Mouse (Mus musculus): ENCODE data around the gene 4930402H24Rik. TPM values are rescaled to one million over a fixed set of nuclear protein-coding genes. Genes with fewer than 3 reads are reported as not detected.

4930402H24Rik gene
- polyA plus RNA-seq, 1 experiment = 0.98 TPM

DNA sequence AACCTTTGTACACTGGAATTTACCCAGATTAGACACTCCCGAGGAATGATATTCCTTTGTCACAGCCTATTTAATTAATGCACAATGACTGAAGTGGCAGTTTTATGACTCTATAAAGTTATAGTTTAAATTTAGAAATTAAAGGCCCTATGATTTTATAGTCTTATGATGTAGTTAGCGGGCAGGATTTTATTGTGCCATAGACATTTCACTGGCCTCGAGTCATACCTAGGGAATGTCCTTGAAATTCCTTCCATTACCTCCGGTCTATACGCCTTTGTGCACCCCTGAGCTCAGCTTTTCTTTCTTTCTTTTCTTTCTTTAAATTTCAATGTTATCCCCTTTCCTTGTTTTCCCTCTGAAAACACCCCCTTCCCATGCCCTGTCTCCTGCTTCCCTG lies 35.3 kb downstream of the 4930402H24Rik start:
- Histone ChIP-seq H3K36me3 (replicated peaks; ENCODE audit: low read length) (no peaks in the 10 kb centered on the region), H3K4me1 (no peaks in the 10 kb centered on the region), H3K9me3 (no peaks in the 10 kb centered on the region), H3K27me3 (replicated peaks) (peaks cover 2% of the 10 kb centered on the region), H3K4me3 (replicated peaks) (no peak overlapping the region)
- TF ChIP-seq FLI1 (IDR thresholded peaks at IDR 0.05; ENCODE audit: low read length) (no peak), GATA1 (IDR thresholded peaks at IDR 0.05; ENCODE audit: borderline replicate concordance, low read length) (no peak)

DNA sequence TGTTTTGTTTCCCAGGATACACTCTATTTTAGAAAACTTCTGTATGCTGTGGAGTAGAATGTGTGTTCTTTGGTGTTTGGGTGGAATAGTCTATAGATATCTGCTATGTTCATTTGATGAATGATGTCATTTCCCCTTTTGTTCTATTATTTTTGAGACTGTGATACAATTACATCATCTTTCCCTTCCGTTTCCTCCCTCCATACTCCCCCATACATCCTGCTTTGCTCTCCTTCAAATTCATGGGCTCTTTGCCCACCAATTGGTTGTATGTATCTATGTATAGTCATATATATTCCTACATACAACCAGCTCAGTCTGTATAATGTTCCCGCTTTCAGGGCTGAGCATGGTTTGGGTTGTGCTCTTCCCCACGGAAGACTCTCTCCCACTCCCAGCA lies 44.1 kb downstream of the 4930402H24Rik start:
- no peak for TF ChIP-seq GATA1 (IDR thresholded peaks at IDR 0.05; ENCODE audit: borderline replicate concordance, low read length)
- TF ChIP-seq FLI1 (IDR thresholded peaks at IDR 0.05; ENCODE audit: low read length) = no peak

DNA sequence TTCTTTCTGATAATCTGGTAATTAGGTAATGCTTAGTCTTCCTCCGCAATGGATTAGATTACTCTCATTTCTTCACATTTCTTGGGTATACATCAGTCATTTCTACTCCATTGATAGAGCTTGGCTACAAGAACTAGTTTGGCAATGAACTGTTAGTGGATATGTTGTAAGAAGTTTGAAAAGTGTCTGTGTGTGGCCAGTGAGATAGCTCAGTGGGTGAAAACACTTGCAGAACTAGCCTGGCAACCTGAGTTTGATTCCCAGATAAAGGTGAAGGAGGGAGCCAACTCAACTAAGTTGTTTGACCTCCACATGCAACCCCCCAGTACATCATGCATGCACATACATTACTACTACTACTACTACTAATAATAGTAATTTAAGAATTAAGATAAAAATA lies 53.2 kb downstream of the 4930402H24Rik start:
- H3K36me3 ChIP-seq (replicated peaks; ENCODE audit: low read length) = no peaks in the 10 kb centered on the region
- no peak overlapping the region for H3K4me3 ChIP-seq (replicated peaks)
- peaks cover 12% of the 10 kb centered on the region for H3K4me1 ChIP-seq
- TF ChIP-seq FLI1 (IDR thresholded peaks at IDR 0.05; ENCODE audit: low read length) (no peak), GATA1 (IDR thresholded peaks at IDR 0.05; ENCODE audit: borderline replicate concordance, low read length) (no peak)
- peaks cover 8% of the 10 kb centered on the region for H3K9me3 ChIP-seq
- peaks cover 17% of the 10 kb centered on the region for H3K27me3 ChIP-seq (replicated peaks)

More for the DNA sequence above, 44.1 kb downstream of the 4930402H24Rik start:
- H3K9me3 ChIP-seq = no peaks in the 10 kb centered on the region
- no peaks in the 10 kb centered on the region for H3K36me3 ChIP-seq (replicated peaks; ENCODE audit: low read length)
- H3K4me3 ChIP-seq (replicated peaks) = no peak overlapping the region
- peaks cover 8% of the 10 kb centered on the region for H3K27me3 ChIP-seq (replicated peaks)
- H3K4me1 ChIP-seq = peaks cover 4% of the 10 kb centered on the region; the same call in 1 of the 2 replicates

DNA sequence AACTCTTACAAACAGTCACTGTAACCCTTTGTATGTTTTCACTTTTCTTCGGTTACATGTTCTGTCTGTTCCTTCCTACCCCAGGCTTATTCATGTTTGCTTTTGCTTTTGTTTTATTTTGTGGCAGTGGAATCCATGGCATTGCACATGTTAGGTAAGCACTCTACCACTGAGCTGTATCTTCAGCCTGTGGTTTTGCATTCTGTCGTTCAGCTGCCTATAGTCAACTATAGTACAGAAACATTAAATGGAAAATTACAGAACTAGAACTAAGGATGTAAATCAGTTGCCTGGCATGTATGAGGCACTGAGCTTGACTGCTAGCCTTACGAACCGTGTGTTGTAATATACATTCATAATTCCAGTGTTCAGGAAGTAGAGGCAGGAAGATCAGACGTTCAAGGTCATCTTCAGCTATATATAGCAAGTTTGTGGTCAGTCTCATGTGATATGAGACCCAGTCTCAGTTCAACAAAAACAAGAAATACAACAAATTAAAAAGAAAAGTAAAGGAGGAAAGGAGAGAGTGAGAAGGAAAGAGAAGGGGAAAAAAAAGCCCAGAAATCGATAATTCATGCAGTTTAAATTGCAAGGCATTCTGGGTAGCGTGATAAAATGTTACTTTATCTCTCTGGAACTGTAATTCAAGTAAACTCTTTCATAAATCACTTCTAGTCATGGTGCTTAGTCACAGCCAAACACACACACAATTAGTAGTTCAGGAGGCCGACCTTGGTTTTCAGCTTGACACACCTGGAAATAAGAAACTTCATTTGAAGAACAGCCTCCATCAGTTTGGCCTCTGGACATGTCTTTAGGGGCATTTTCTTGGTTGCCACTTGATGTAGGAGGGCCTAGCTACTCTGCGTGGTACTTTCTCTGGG lies 54.6 kb downstream of the 4930402H24Rik start:
- H3K4me1 ChIP-seq = peaks cover 12% of the 10 kb centered on the region
- peaks cover 15% of the 10 kb centered on the region for H3K27me3 ChIP-seq (replicated peaks)
- TF ChIP-seq FLI1 (IDR thresholded peaks at IDR 0.05; ENCODE audit: low read length) (no peak), GATA1 (IDR thresholded peaks at IDR 0.05; ENCODE audit: borderline replicate concordance, low read length) (no peak)
- H3K36me3 ChIP-seq (replicated peaks; ENCODE audit: low read length) = no peaks in the 10 kb centered on the region
- peaks cover 8% of the 10 kb centered on the region for H3K9me3 ChIP-seq
- peak overlapping the region; percentile 8 for H3K4me3 ChIP-seq (replicated peaks)

DNA sequence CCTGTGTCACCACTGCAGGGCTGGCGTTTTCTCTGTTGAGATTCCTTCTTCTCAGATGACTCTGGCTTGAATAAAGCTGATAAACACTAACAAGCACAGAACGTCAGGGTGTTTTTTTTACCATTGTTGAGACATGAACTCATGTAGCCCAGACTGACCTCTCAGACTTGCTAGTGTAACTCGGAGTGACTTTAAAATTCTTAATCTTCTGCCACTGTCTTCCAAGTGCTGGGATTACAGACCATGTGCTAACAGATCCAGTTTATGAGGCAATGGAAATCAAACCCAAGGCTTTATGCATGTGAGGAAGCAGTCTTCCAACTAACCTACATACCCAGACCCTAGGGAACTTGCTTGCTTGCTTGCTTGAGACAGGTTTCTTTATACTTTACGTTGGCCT lies 56.5 kb downstream of the 4930402H24Rik start:
- H3K36me3 ChIP-seq (replicated peaks; ENCODE audit: low read length) = no peaks in the 10 kb centered on the region
- TF ChIP-seq GATA1 (IDR thresholded peaks at IDR 0.05; ENCODE audit: borderline replicate concordance, low read length) = no peak
- no peak for TF ChIP-seq FLI1 (IDR thresholded peaks at IDR 0.05; ENCODE audit: low read length)

DNA sequence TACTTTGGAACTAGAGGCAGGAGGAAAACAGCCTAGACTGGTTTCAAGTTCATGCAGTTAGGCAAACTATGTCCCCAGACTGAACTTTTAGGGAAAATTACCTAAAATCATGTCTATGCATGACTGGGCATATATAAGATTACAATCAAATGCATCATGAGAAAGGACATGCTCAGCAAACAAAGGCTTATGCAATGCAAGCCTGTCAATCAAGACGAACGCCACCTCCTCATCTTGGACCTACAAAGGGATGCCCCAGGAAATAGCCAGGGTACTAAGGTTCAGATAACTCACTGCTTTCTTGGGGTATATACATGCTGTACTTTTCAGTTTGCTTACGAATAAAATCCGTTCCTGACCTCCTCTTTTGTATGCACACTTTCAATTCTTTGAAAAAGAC lies 57.9 kb downstream of the 4930402H24Rik start:
- H3K4me1 ChIP-seq = peaks cover 19% of the 10 kb centered on the region
- peaks cover 11% of the 10 kb centered on the region for H3K27me3 ChIP-seq (replicated peaks)
- H3K36me3 ChIP-seq (replicated peaks; ENCODE audit: low read length) = no peaks in the 10 kb centered on the region
- H3K4me3 ChIP-seq (replicated peaks) = no peak overlapping the region
- TF ChIP-seq GATA1 (IDR thresholded peaks at IDR 0.05; ENCODE audit: borderline replicate concordance, low read length) (no peak), FLI1 (IDR thresholded peaks at IDR 0.05; ENCODE audit: low read length) (no peak)
- H3K9me3 ChIP-seq = no peaks in the 10 kb centered on the region

More for the DNA sequence above, 56.5 kb downstream of the 4930402H24Rik start:
- no peak overlapping the region for H3K4me3 ChIP-seq (replicated peaks)
- H3K9me3 ChIP-seq = peaks cover under 1% of the 10 kb centered on the region; the same call in 1 of the 2 replicates
- H3K27me3 ChIP-seq (replicated peaks) = peaks cover 6% of the 10 kb centered on the region
- H3K4me1 ChIP-seq = peaks cover 12% of the 10 kb centered on the region

DNA sequence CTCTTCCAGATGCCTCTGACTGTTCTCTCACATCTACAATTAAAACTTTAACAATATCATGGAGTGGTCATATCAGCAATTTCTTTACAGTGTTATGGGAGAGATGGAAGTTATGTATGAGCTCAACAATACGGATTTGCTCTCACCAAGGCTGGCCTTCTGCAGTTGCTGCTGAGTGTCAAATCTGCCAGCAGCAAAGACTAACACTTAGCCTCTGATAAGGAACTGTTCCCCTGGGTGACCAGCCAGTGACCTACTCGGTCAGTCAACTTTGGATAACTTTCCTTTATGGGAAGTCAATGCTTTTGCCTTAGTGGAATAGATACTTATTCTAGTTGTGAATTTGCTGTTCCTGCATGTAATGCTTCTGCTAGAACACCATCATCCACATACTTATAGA lies 62.6 kb downstream of the 4930402H24Rik start:
- Histone ChIP-seq H3K36me3 (replicated peaks; ENCODE audit: low read length) (no peaks in the 10 kb centered on the region), H3K27me3 (replicated peaks) (peaks cover 16% of the 10 kb centered on the region), H3K9me3 (no peaks in the 10 kb centered on the region), H3K4me3 (replicated peaks) (no peak overlapping the region), H3K4me1 (peaks cover 28% of the 10 kb centered on the region)
- TF ChIP-seq GATA1 (IDR thresholded peaks at IDR 0.05; ENCODE audit: borderline replicate concordance, low read length) (no peak), FLI1 (IDR thresholded peaks at IDR 0.05; ENCODE audit: low read length) (no peak)

DNA sequence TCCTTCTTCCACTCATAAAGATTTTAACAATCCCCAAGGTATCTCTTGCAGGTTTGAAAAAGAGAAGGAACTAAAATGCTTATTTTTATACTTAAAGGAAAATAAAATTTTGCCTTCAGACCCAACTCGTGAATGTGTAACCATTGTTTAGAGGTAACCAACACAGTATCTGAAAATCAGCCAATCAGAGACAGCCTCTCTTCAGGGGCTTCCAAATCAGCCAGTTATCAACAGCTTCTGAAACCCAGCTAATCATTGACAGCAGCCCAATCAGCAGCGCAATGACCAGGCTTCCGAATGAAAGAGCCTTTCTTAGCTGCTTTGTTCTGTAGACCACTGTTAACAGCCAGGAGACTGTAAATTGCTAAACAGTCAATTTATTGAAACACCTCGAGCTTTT lies 65.4 kb downstream of the 4930402H24Rik start:
- TF ChIP-seq GATA1 (IDR thresholded peaks at IDR 0.05; ENCODE audit: borderline replicate concordance, low read length) = no peak
- no peak for TF ChIP-seq FLI1 (IDR thresholded peaks at IDR 0.05; ENCODE audit: low read length)
- Histone ChIP-seq H3K4me1 (peaks cover 32% of the 10 kb centered on the region), H3K4me3 (replicated peaks) (no peak overlapping the region), H3K36me3 (replicated peaks; ENCODE audit: low read length) (peaks cover 9% of the 10 kb centered on the region), H3K27me3 (replicated peaks) (peaks cover 16% of the 10 kb centered on the region), H3K9me3 (no peaks in the 10 kb centered on the region)

DNA sequence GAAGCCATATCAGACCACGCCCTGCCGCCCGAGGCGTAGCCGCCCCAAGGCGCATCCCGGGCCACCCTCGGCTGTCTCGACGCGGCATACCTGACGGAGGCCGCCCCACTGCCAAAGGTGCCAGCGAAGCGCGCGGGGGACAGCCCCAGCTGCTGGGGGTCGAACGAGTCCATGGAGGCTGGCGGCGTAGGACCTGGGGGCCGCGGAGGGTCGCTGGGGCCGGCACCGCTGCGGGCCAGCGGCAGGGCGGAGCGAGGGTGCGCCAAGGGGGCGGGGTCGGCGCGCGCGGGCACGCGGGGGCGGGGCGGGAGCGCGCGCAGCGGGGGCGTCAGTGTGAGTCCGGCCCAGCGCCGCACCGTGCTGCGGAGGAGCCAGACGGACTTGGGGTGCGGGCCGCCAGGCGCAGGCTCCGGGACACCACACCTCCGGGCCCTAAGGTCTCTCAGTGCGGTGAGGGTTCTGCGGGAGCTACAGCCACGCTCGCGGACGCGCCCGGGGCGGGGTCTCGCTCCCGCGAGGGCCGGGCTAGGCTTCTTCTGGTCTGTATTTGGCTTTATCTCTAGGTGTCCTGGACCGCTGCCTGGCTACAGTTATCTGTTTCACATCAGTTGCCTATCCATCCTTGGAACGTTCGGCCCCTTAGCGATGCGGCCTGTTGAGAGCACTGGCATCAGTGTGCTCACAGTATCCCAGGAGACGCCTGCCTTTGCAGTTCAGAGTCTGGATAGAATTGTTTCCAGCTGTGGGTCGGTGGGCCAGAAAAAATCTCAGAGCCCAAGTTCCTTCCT lies 66.1 kb downstream of the 4930402H24Rik start:
- TF ChIP-seq GATA1 (IDR thresholded peaks at IDR 0.05; ENCODE audit: borderline replicate concordance, low read length) (no peak), FLI1 (IDR thresholded peaks at IDR 0.05; ENCODE audit: low read length) (no peak)
- Histone ChIP-seq H3K4me1 (peaks cover 32% of the 10 kb centered on the region), H3K4me3 (replicated peaks) (peak overlapping the region; percentile 96)

DNA sequence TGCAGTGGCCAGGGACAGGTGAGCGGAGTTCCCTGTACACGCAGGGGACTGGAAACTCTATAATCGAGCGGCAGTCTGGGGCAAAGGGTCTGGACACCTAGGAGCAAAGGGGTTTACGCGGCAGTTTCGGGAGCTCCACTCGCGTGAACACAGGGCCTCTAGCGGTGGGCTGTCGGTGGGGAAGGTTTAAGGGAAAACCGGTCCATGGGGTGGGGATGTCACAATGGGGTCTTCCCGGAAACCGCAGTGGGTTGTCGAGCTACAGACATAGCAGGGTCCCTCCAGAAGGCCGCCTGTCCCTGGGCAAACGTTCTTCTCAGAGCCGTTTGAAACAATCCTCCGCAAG lies 66.7 kb downstream of the 4930402H24Rik start:
- Histone ChIP-seq H3K27me3 (replicated peaks) (peaks cover 16% of the 10 kb centered on the region), H3K4me3 (replicated peaks) (peak overlapping the region; percentile 96), H3K36me3 (replicated peaks; ENCODE audit: low read length) (peaks cover 17% of the 10 kb centered on the region), H3K4me1 (peaks cover 32% of the 10 kb centered on the region), H3K9me3 (no peaks in the 10 kb centered on the region)
- TF ChIP-seq FLI1 (IDR thresholded peaks at IDR 0.05; ENCODE audit: low read length) (no peak), GATA1 (IDR thresholded peaks at IDR 0.05; ENCODE audit: borderline replicate concordance, low read length) (no peak)

More for the DNA sequence above, 66.1 kb downstream of the 4930402H24Rik start:
- H3K36me3 ChIP-seq (replicated peaks; ENCODE audit: low read length) = peaks cover 14% of the 10 kb centered on the region
- H3K9me3 ChIP-seq = no peaks in the 10 kb centered on the region
- H3K27me3 ChIP-seq (replicated peaks) = peaks cover 16% of the 10 kb centered on the region
